Mouse (Mus musculus) liver, postnatal 0 days (tissue): ENCODE data around the gene Syne3.

ENCODE experiments used
- CTCF ChIP-seq: sonication (generic); IDR thresholded peaks from 2 replicates; pipeline ENCODE4 v1.5.1; 2016; ENCODE audit warnings: antibody characterized with exemption, low read depth
- EP300 ChIP-seq: IDR thresholded peaks from 2 replicates; pipeline ENCODE4 v1.6.1; 2016; ENCODE audit warnings: antibody characterized with exemption, low read depth, mild to moderate bottlenecking

- TF ChIP-seq CTCF, result no peak
- TF ChIP-seq EP300, result no peak
Measured at GRCm38 (mm10) chr12:105048301-105048863, 38.8 kb upstream of the Syne3 start.
